In genomic region chr15:51627463-51627862, GRCm38 (mm10) we compare ENCODE assay signal across 23 mouse cellular contexts.
A peak's percentile ranks its signal among the peaks of the same experiment; 100 is the strongest.
DNase-seq lines count a peak whose midpoint lies in the region; ATAC-seq lines count a peak whose summit lies in the region.
"Had no signal": no experiment of that assay in that cellular context is flagged by ENCODE, and none has a peak within 500 bp of the region (broad histone marks: within the 10 kb centered on the region; RNA-seq: fewer than 3 reads in every experiment).

No protein-coding gene starts in this region.

- ATAC-seq in frontal cortex, adult (ENCODE audit: low TSS enrichment) = peak; percentile 81
- no peak for ATAC-seq in midbrain, embryonic 11.5 days (ENCODE audit: low FRiP score)
- ATAC-seq in midbrain, embryonic 16.5 days = no peak
- ATAC-seq: Patski had no signal

- DNase-seq in frontal cortex, postnatal 25 days (ENCODE audit: low spot score in 2 of 2) = no peak
- peak; percentile 23 for DNase-seq in midbrain, embryonic 11.5 days (ENCODE audit: low spot score, missing footprints)
- DNase-seq in brain, embryonic 18.5 days (ENCODE audit: low read depth, low spot score) = peak; percentile 36
- DNase-seq in telencephalon, adult 2 months (ENCODE audit: low read depth, low spot score) = peak; percentile 65
- no peak for DNase-seq in cerebellum, postnatal 36 days
- DNase-seq: adrenal gland, adult 2 months; cerebellum, adult 2 months; heart, postnatal 4 days; kidney, adult 2 months; lung, postnatal 36 days; midbrain, embryonic 14.5 days had no signal

- no peaks in the 10 kb centered on the region for H3K9me3 ChIP-seq in midbrain, embryonic 11.5 days (ENCODE audit: control insufficient read depth, low read length)
- no peaks in the 10 kb centered on the region for H3K9me3 ChIP-seq in midbrain, embryonic 16.5 days (replicated peaks; ENCODE audit: control insufficient read depth, low read length, poor library complexity, severe bottlenecking)
- H3K9me3 ChIP-seq: heart, embryonic 15.5 days; limb, embryonic 15.5 days; liver, embryonic 15.5 days; lung, embryonic 15.5 days; megakaryocyte, embryonic 14.5 days; neural tube, embryonic 12.5 days had no signal

- 92% methylated on average over 5 of the region's 5 CpGs for WGBS in midbrain, embryonic 11.5 days
- 93% methylated on average over 5 of the region's 5 CpGs for WGBS in midbrain, embryonic 16.5 days

- no peak overlapping the region for H3K27ac ChIP-seq in midbrain, embryonic 11.5 days (ENCODE audit: low read depth, low read length)
- H3K27ac ChIP-seq in midbrain, embryonic 16.5 days (ENCODE audit: low read length) = no peak overlapping the region
- H3K27ac ChIP-seq: heart, embryonic 15.5 days; hindbrain, embryonic 14.5 days; kidney, postnatal 0 days; limb, embryonic 15.5 days; liver, embryonic 15.5 days; lung, embryonic 15.5 days; neural tube, embryonic 12.5 days; stomach, postnatal 0 days had no signal

- no peak overlapping the region for H3K9ac ChIP-seq in midbrain, embryonic 11.5 days (ENCODE audit: low read length)
- no peak overlapping the region for H3K9ac ChIP-seq in midbrain, embryonic 16.5 days (ENCODE audit: low read depth, low read length)
- H3K9ac ChIP-seq: heart, embryonic 15.5 days; hindbrain, embryonic 14.5 days; limb, embryonic 15.5 days; liver, embryonic 15.5 days; lung, embryonic 15.5 days; neural tube, embryonic 12.5 days had no signal

- no peak overlapping the region for H3K4me3 ChIP-seq in midbrain, embryonic 11.5 days (ENCODE audit: low read depth, low read length)
- H3K4me3 ChIP-seq in midbrain, embryonic 16.5 days (ENCODE audit: low read depth, low read length) = no peak overlapping the region
- H3K4me3 ChIP-seq: heart, embryonic 15.5 days; limb, embryonic 15.5 days; liver, embryonic 15.5 days; lung, embryonic 15.5 days; megakaryocyte, embryonic 14.5 days; neural tube, embryonic 12.5 days had no signal

- no peaks in the 10 kb centered on the region for H3K27me3 ChIP-seq in midbrain, embryonic 11.5 days (ENCODE audit: control insufficient read depth, insufficient read depth, low read length)
- H3K27me3 ChIP-seq in midbrain, embryonic 16.5 days (ENCODE audit: control insufficient read depth, insufficient read depth, low read depth, low read length) = no peaks in the 10 kb centered on the region
- H3K27me3 ChIP-seq: heart, embryonic 15.5 days; limb, embryonic 15.5 days; liver, embryonic 15.5 days; lung, embryonic 15.5 days; neural tube, embryonic 12.5 days; Patski had no signal

- no peak overlapping the region for H3K4me2 ChIP-seq in midbrain, embryonic 11.5 days
- H3K4me2 ChIP-seq in midbrain, embryonic 16.5 days (ENCODE audit: low read length) = no peak overlapping the region
- H3K4me2 ChIP-seq: heart, embryonic 15.5 days; hindbrain, embryonic 14.5 days; limb, embryonic 15.5 days; liver, embryonic 15.5 days; lung, embryonic 15.5 days; neural tube, embryonic 12.5 days had no signal

- H3K4me1 ChIP-seq in midbrain, embryonic 11.5 days (ENCODE audit: control insufficient read depth, insufficient read depth, low read length) = no peaks in the 10 kb centered on the region
- H3K4me1 ChIP-seq in midbrain, embryonic 16.5 days (ENCODE audit: control insufficient read depth, insufficient read depth, low read length) = no peaks in the 10 kb centered on the region
- H3K4me1 ChIP-seq: heart, embryonic 15.5 days; limb, embryonic 15.5 days; liver, embryonic 15.5 days; lung, embryonic 15.5 days; neural tube, embryonic 12.5 days had no signal

- H3K36me3 ChIP-seq in midbrain, embryonic 11.5 days (ENCODE audit: control insufficient read depth, insufficient read depth, low read length) = no peaks in the 10 kb centered on the region
- no peaks in the 10 kb centered on the region for H3K36me3 ChIP-seq in midbrain, embryonic 16.5 days (ENCODE audit: control insufficient read depth, insufficient read depth, low read length)
- H3K36me3 ChIP-seq: heart, embryonic 15.5 days; limb, embryonic 15.5 days; liver, embryonic 15.5 days; lung, embryonic 15.5 days; neural tube, embryonic 12.5 days had no signal

Comparison
In these comparisons a context has a peak if more than half of its experiments do, and no peak if none do; other contexts are left out.
1. DNase-seq: peak in midbrain, embryonic 11.5 days (single experiment), brain, embryonic 18.5 days (single experiment) and telencephalon, adult 2 months (single experiment); none in frontal cortex, postnatal 25 days (0 of 2) and cerebellum, postnatal 36 days (0 of 2).